Mouse (Mus musculus): ENCODE results near the gene Etl4.

Gene Etl4

DNA sequence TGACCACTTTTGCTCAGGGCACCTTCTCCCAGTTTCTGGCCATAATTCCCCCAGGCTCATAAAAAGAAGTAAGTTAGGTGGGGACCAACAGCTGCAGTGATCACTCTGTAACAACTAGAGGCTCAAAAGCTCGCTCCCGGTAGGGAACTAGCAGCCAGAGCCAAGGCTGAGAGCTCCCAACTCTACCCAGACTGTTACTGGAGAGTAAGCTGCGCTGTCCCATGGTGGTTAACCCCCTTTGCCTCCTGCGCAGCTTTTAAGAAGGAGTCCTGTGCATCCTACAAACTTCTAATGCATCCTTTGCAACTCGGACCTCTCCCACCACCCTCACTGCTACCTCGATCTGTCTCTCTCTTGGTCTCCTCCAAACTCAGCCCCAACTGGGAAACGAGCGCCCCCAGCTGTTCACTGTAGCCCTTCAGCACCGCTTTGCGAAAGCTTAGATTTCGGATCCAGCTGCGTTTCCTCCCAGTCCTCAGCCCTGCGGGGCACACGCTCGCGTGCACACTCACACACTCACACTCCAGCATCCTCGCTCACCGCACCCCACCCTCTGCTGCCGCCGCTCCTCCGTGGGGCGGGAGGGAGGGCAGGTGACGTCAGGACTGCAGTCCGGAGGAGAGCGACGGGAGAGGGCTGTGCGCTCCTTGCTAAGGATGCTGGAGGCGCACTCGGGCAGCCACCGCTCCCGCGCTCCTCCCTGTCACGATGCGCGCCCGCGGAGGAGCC, at the start of gene Etl4:
Gene Etl4, plus strand, starts transcription at position 610 of the 729 bp plus-strand sequence.
- DNase-seq (ENCODE audit: extremely low spot score): peak; percentile 81

DNA sequence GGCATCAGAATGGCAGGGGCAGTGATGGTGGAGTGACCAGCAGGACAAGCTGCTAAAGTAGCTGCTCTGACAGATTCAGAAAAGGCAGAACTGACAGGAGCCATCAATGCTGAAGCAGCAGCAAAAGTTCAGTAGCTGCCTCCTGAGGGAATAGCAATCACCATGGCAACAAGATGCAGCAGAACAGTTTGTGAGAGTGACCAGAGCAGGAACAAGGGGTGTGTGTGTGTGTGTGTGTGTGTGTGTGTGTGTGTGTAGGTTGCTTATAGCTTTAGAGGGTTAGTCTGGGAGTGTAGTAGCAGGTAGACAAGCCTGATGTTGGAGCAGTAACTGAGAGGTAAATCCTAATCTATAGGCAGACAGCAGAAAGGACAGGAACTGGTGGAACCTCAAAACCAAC, 40.4 kb upstream of the Etl4 start:
- DNase-seq (ENCODE audit: extremely low spot score): no peak

DNA sequence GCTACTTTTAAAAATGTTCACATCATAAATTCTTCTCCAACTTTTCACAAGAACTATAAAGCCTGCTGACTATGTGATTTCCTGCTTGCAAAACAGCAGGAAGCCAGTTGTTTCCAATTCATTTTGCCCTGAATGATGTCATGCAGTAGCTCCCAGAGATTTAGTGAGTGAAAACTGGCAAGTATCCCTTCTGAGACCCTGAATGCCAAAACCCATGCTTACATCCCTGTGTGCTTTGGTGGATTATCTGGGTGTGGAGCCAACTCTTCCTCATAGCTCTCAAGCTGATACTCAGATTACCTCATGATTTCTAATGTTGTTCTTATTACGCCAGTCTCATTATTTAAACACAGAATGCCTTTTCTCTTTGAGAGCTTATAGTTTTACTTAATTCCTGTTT, 37.7 kb upstream of the Etl4 start:
- DNase-seq (ENCODE audit: extremely low spot score): no peak

DNA sequence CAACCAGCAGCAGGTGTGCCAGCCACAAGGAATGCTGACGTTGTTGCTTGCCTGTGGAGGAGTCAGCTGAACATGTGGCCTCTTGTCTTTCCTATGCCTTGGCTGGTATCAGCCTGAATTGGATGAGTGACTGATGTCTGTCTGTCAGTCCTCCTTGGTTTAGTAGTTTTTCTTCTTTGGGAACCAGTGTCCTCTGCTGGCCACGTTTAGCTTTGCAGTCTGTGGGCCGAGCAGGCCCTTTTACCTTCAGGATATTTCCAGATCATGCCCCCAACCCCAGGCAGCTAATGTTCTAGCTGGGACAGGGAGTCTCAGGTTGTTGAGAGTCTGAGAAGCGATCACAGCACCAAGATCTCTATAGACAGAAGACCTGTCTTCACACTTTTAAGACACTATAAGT, 18.7 kb upstream of the Etl4 start:
- no peak for DNase-seq (ENCODE audit: extremely low spot score)

DNA sequence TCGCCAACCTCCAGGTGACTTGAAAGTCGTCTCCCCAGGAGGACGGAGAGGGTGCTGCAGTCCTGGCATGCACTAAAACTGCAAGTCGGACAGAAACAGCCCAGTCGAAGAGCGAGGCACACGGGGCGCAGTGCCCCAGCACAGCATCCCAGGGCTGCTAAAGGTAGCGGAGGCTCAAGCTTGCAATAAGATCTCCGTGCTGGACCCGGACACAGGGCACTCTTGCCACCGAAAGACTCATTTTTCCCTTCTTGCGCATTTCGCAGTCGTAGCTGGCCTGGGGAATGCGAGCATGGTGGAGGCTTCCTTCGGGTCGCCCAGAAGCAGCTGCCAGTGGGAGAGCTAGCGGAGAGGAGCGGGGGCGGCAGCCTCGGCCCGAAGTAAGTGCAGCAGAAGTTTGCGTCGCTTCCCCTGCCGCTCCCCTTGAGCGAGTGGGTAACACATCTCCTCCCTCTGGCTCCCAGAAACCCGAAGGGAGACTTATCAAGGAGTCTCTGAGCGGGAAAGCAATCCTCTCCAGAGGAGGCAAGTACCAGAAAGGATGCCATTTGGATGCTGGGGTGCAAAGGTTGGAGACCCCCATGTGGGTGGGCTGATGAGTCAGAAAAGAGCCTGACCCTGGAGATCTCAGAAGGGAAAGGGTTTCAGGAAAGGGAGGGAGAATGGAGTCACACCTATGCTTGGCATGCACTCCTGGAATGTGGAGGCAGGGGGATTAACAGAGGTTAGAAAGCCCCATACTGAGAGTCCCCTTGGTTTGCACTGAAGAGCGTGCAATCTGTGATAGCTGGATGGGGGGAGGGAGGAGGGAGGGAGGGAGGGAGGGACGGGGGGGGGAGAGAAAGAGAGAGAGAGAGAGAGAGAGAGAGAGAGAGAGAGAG, 560 bp downstream of the Etl4 start:
- peak; percentile 41 for DNase-seq (ENCODE audit: extremely low spot score)

DNA sequence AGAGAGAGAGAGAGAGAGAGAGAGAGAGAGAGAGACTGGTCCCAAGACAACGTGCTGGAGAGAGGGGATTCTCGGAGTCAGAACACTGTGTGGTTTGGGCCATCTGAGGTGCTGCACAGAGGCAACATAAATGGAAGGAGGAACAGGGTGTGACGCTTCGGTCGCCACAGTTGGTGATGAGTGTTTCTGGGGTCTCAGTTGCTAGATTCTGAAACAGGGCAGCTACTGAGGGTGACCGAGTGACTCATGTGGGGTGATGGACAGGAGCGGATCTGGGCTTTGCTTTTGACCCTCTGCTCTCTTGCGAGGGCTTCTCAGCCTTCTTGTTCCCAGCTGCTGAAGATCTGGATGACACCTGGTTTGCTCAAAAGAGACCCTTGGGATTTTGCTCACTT, 1.2 kb downstream of the Etl4 start:
- DNase-seq (ENCODE audit: extremely low spot score): peak; percentile 7

DNA sequence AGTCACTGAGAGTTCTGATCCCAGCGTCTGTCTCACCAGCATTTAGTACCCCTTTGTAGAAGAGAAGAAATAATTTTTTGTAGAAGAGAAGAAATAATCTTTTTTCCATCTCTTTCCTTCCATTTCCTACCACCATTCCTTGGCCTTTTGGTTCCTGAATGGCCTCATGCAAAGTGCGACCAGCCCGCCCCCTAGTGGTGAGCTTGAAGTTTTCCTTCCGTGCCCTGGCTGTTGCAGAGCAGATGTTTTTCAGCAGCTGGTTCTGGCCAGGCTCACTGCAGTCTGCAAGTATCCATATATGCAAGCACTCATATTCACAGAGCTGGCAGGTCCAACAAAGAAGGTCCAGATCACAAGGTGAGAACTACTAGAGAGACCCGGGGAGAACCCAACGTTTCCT, 9.6 kb downstream of the Etl4 start:
- peak; percentile 66 for DNase-seq (ENCODE audit: extremely low spot score)

DNA sequence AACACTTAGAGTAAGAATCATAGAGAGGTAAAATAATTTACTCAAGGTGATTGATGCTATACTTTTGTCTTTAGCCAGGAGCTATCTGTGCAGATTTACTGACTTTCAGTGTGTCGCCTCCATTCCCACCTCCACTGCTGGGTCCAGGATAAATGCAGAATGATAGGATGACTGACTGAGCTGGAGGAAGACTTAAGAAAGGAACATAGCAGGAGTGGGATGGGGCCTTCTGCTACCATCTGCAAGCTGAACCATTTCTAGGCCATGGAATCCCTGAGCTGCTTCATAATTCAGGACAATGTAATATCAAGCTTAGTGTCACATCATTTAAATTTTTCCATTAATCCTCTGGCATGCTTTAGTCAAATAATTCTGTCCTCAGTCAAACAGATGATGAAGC, 20.4 kb downstream of the Etl4 start:
- no peak for DNase-seq (ENCODE audit: extremely low spot score)

DNA sequence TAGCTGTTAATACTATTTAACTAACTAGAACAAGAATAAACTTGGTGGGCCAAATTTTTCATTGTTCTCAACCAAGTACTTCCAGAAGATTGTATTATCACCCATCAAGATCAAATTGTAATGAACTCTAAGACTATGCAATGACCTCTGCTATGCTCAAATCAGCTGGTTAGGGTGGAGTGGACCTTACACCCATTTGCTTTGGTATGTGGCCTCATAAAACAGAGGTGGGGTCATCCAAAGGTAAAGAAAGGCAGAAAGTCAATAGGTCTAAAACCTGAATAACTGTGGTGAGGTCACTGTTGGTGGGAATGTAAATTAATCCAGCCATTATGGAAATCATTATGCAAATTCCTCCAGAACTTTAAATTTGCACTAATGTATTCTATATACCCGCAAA, 24.3 kb downstream of the Etl4 start:
- DNase-seq (ENCODE audit: extremely low spot score): no peak

DNA sequence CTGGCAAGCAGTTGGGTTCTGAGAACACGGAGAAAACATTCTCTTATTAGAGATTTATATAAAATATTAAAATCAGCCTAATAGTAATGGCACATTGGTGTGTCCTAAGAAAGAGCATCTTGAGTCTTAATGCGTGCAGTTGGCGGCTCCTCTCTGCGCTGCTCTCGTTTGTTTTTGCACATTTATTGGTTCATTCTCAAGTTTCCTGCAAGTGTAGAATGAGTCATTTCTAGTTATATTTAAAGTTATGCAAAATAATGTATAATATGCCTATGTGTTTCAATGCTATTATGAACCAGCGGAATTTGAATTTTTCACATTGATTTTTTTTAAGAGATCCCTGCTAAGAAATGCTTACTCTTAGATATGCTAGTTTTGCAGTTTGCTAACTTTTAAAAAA, 35.6 kb downstream of the Etl4 start:
- no peak for DNase-seq (ENCODE audit: extremely low spot score)

DNA sequence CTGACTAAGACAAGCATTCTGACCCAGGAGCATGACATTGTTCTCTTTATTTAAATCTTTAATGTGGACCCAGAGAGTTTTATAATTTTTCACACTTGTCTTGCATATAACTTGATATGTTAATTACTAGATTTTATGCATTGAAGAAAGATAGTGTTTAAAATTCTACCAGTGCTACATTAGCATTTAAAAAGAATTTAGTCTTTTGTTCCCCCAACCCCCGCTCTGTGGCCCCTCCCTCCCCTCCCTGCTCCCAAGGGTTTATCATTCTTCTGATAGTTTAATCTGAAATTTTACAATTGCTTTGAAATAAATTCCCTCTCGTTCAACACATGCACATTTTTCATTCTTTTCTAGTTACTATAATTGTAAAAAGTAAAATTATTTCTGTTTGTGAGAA, 43.4 kb downstream of the Etl4 start:
- DNase-seq (ENCODE audit: extremely low spot score): no peak

DNA sequence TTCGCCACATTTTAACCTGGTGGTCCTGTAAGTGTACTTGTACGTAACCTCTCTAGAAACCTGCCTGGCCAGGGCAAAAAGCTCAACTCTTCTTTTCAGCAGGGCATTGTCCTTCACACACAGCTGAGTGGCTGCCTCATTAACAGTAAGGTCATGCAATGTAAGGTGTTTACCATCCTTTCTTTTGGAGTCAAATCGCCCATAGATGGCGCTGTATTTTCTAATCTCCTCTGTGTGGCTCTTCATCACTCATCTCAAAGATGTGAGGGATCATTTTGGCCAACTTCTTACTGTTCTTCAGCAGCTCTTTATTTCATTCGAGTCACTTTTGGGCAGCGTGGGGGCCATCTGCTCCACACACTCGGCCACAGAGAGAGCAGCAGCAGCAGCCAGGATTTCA, 56.9 kb downstream of the Etl4 start:
- peak; percentile 3 for DNase-seq (ENCODE audit: extremely low spot score)

DNA sequence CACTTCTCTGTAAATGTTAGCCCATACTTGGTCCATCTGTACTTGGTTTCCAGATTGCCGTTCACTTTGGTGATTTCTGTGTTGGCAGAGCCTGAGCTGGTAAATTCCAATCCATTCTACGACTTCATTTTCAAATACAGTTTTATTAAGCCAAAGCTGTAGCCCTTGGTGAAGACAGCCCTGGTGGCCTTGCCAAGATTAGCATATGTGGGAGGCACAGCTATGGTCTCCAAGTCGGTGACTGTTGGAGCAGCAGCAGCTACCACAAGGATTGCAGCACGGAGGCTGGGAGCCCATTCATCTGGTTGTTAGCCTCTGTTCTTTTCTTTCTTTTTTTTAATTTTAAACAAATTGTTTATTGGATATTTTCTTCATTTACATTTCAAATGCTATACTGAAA, 128.1 kb downstream of the Etl4 start:
- no peak for DNase-seq (ENCODE audit: extremely low spot score)

DNA sequence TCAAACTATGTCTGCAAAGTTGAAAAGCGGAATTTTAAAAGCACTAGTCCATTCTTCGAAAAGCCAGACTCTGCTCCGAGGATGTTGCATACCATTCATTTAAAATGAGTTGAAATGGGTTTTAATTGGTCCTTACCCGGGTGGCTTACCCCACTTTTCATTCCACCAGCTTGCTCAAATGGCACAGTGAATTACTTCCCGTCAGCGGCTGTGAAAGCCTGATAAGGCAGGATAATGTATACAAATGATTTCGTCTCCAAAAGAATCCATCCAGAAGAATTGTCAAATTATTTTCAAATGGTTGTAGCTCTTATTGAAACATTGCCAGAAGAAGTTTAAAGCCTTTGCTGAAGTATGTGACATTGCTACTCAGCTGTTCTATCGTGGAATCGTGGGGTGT, 162.8 kb downstream of the Etl4 start:
- no peak for DNase-seq (ENCODE audit: extremely low spot score)

DNA sequence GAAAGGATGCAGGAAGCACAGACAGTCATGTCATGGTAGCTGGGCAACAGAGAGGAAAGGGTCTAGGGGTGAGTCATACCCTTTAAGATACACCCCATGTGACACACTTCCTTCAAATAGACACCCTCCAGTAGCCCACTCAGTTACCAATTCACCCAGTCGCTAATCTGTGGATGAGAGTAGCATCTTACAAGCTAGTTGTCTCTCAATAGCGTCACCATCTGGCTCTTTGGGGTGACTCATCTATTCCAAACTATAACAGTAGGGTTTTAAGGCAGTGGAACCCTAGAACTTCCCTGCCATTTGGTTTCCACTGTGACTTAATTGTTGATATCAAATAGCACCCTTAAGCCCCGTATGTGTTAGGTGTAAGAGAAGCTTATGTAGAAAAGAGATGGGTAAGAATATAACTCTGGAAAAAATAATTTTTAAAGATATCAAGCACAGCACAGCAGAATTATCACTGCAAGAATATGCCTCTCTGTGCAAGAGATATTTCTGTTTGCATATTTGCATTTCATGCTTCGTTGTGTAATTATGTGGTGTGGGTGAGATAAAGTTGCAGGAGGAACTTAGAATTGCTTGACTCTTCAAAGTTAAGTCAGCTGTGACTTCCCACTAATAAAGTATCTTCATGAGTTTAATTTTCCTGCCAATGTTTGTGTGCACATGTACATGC, 166.7 kb downstream of the Etl4 start:
- no peak for DNase-seq (ENCODE audit: extremely low spot score)

DNA sequence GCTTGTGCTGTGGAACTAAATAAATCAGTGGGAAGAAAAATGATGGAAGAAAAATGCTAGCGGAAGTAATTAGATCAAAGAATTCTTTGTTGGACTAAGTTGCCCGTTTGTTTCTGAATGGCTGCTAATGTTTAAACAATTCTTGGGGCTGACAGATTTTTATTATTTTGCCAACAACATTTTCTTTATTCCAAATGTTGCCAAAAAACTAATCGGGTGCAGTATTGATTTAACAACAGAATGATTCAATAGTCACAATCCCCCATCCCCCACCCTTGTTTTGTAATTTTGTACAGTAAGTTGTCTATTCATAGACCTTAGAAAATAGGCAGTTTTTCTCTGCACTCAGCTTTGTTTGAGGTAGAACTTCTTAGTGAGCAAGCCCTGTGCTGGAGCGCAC, 175.2 kb downstream of the Etl4 start:
- DNase-seq (ENCODE audit: extremely low spot score): no peak

DNA sequence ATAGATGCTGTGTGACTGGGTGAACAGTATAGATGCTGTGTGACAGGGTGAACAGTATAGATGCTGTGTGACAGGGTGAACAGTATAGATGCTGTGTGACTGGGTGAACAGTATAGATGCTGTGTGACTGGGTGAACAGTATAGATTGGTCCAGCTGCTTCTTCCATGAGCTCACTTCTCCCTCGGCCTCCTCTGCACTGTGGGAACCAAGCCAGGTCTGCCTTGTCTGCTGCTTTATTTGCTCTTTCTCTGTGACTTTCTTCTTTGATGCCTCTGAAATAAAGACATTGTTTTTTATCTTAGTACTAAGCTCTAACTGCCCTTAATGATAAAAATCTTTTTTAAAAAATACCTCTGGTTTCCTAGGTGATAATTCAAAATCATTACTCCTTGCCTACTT, 195.9 kb downstream of the Etl4 start:
- no peak for DNase-seq (ENCODE audit: extremely low spot score)

DNA sequence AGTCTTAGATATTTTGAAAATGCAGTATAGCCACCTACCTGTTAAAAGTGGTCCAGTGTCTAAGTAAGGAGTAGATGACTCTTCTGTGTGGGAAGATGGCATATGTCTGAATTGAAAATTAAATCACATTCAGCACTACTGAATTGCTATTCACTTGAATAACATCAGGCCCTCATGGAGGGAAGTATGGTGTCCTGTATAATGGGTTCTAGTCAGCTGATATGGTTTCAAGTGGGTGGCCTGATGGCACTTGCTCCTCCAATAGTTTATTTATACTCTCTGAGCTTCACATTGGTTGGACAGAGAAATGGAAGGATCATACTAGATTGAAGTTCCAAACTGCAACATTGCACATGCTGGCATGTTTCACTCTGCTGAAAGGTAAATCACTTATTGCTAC, 202.1 kb downstream of the Etl4 start:
- DNase-seq (ENCODE audit: extremely low spot score): no peak

DNA sequence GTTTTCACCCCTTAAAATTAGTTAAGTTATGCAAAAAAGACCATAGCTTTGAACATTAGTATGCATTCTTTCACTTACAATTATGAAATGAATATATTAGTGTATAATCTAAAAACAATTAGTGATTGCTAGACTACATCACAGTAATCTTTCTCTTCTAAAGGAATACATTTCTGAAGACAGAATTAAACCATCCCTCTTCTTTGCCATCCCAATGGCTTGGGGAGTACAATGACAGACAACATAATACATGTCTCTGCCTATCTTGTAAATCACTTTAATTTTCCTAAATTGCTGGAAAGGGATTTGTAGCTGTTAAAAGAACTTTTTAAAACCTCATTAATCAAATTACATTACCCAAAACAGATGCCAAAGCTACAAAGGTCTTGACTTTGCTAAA, 216.3 kb downstream of the Etl4 start:
- no peak for DNase-seq (ENCODE audit: extremely low spot score)

DNA sequence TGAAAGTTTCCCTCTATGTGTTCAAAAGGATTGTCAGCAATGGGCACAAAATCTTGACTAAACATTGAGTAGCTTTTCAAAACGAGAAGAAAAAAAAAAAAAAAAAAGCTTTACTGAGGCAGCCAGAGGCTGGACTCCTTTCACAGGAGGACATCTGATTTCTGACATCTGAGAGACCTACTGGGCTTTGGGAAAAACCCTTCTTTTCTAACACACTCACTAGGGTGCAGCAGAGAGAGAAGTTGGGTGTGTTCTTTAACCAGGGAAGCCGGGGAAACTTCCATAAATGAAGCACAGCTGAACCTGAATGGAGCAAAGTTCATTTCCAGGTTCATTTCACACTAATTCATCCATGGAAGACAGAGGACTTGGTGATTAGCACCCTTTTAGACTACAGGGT, 222.2 kb downstream of the Etl4 start:
- DNase-seq (ENCODE audit: extremely low spot score): peak; percentile 7

DNA sequence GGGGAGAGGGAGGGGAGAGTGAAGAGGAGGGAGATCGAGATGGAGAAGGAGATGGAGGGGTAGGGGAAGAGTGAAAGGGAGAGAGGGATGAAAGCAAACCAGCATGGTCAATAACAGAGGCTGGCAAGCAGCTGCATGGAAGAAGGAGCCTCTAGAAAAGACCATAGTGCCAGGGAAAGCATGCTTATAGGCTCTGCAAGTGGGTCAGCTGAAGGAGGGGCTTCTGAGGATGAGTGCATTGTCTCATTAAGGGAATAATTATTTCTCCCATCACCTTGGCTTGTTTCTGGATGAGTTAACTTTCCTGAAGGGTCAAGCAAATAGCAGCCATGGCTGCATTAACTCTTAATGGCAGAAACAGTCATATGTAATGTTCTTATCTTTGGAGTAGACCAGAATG, 228.8 kb downstream of the Etl4 start:
- DNase-seq (ENCODE audit: extremely low spot score): no peak

DNA sequence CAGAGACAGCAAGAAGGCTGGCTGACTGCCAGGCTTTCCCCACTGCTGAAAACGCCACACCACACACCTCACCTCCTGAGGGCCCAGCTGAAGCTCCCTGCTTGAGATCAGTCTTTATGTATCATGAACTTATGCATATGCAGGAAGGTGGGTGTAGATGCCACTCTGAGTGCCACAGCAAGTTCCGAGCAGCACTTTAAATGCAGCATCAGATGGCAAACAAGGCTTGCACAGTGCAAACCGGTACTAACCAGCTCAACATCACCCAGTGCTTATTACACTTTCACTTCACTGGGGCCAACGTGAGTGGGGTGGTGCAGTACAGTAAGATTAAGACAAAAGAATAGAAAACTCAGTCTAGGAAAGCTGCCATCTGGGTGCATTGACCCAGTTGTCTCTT, 235.8 kb downstream of the Etl4 start:
- no peak for DNase-seq (ENCODE audit: extremely low spot score)

DNA sequence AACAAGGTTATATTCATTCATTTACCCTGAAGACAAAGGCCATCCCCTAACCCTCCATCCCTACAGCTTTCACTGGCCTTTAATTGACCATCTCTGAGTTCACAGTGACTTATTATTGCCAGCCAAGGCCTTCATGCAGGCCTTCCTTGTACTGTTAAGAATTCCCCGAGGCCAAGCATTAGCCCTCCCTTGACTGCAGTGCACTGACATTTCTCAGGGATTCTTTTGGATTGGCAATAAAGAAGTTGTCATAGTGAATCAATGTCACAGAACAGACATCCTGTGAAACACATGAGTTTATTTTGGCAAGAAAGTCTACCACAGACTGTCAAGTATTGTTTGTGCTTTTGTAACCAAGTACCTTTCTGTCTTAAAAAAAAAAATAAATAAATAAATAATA, 257.5 kb downstream of the Etl4 start:
- no peak for DNase-seq (ENCODE audit: extremely low spot score)

Measured in embryo, embryonic 9.5 days (tissue).